ENCODE assay signal across 10 mouse cellular contexts in the genomic region with DNA sequence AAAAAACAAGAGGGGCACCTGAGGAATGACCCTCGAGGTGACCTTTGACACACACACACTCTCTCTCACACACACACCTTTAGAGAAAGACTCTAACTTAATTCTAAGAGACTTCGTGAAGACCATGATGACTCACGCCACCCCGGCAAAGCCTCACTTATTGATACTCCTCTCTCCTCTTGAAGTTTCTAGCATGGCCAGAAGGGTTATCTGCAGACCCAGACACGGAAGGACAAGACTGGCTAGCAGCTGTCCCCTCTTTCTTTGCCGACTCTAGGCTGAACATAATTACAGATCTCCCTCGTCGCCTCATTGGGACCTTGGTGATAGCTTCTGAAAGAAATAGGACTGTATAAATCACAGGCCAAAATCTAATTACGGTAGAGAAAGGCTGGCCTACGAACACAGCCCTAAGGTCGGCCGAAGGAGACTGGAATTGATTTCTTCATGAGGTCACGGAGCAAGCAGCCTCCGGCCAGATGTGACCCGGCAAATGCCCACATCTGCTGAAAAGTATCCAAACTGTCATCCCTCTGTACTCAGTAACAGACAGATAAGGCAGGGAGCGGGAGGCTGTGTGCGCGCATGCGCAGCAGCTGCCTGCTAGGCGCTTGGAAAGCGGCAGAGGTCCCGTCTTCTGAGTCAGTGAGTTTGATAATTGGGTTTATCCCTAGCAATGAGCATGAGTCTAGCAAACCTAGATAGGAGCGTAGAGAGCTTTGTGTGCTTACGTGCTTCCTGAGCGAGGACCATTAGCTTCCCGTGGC. TPM values are rescaled to one million over a fixed set of nuclear protein-coding genes. Genes with fewer than 3 reads are reported as not detected.
DNase-seq lines count a peak whose midpoint lies in the region; ATAC-seq lines count a peak whose summit lies in the region.
"Had no signal": no experiment of that assay in that cellular context is flagged by ENCODE, and none has a peak within 500 bp of the region (broad histone marks: within the 10 kb centered on the region; RNA-seq: fewer than 3 reads in every experiment).

No protein-coding gene starts in this region.

- 0 out of 2 replicates have a peak, but pooled peaks cover 6% of the 10 kb centered on the region for H3K4me1 ChIP-seq in forebrain, embryonic 14.5 days (ENCODE audit: control insufficient read depth, insufficient read depth, low read length)
- peaks cover 4% of the 10 kb centered on the region for H3K4me1 ChIP-seq in forebrain, embryonic 15.5 days
- peaks cover 10% of the 10 kb centered on the region; the same call in 1 of the 2 replicates for H3K4me1 ChIP-seq in neural tube, embryonic 15.5 days

- peak; percentile 21 for DNase-seq in forebrain, embryonic 14.5 days (ENCODE audit: low spot score)
- peak; percentile 27 for DNase-seq in neural tube, embryonic 10.5 days (ENCODE audit: extremely low spot score, low spot score)
- DNase-seq in heart, postnatal 14 days: peak; percentile 42 to 50
- DNase-seq in retina, embryonic 14.5 days (ENCODE audit: low spot score): peak; percentile 53
- no peak for DNase-seq in left cerebral cortex, adult 8-10 months (ENCODE audit: low spot score in 2 of 2)
- DNase-seq in urinary bladder, postnatal 14 days (ENCODE audit: low spot score): no peak
- DNase-seq: kidney, adult 11 months had no signal

- no peaks in the 10 kb centered on the region for H3K36me3 ChIP-seq in forebrain, embryonic 14.5 days (ENCODE audit: control insufficient read depth, insufficient read depth, low read length)
- no peaks in the 10 kb centered on the region for H3K36me3 ChIP-seq in forebrain, embryonic 15.5 days
- H3K36me3 ChIP-seq in neural tube, embryonic 15.5 days: no peaks in the 10 kb centered on the region
- H3K36me3 ChIP-seq: limb, embryonic 15.5 days had no signal

- ATAC-seq in forebrain, embryonic 14.5 days: no peak
- no peak for ATAC-seq in forebrain, embryonic 15.5 days (replicated peaks)
- ATAC-seq in neural tube, embryonic 15.5 days (ENCODE audit: low FRiP score): no peak

- 78% methylated on average over 26 of the region's 26 CpGs for WGBS in forebrain, embryonic 14.5 days
- WGBS in forebrain, embryonic 15.5 days: 80% methylated on average over 26 of the region's 26 CpGs
- WGBS in neural tube, embryonic 15.5 days: 69% methylated on average over 26 of the region's 26 CpGs

- H3K27ac ChIP-seq in forebrain, embryonic 14.5 days (ENCODE audit: low read depth, low read length): no peak overlapping the region
- H3K27ac ChIP-seq in forebrain, embryonic 15.5 days (replicated peaks): no peak overlapping the region
- H3K27ac ChIP-seq in neural tube, embryonic 15.5 days (replicated peaks): no peak overlapping the region
- H3K27ac ChIP-seq: limb, embryonic 15.5 days had no signal

- H3K9ac ChIP-seq in forebrain, embryonic 14.5 days (ENCODE audit: low read length): no peak overlapping the region
- H3K9ac ChIP-seq in forebrain, embryonic 15.5 days (replicated peaks): no peak overlapping the region
- H3K9ac ChIP-seq in neural tube, embryonic 15.5 days (replicated peaks): no peak overlapping the region
- H3K9ac ChIP-seq: limb, embryonic 15.5 days had no signal

- no peak overlapping the region for H3K4me3 ChIP-seq in forebrain, embryonic 14.5 days (ENCODE audit: low read depth, low read length)
- no peak overlapping the region for H3K4me3 ChIP-seq in forebrain, embryonic 15.5 days
- no peak overlapping the region for H3K4me3 ChIP-seq in neural tube, embryonic 15.5 days (replicated peaks)
- H3K4me3 ChIP-seq: limb, embryonic 15.5 days had no signal

- no peak overlapping the region for H3K4me2 ChIP-seq in forebrain, embryonic 14.5 days (ENCODE audit: low read length)
- H3K4me2 ChIP-seq in forebrain, embryonic 15.5 days (replicated peaks): no peak overlapping the region
- no peak overlapping the region for H3K4me2 ChIP-seq in neural tube, embryonic 15.5 days
- H3K4me2 ChIP-seq: limb, embryonic 15.5 days had no signal

- intact Hi-C loops in heart, postnatal 14 days (cut with DNase I): no loop called here

- H3K9me3 ChIP-seq in forebrain, embryonic 14.5 days (replicated peaks; ENCODE audit: control insufficient read depth, low read length): no peaks in the 10 kb centered on the region
- no peaks in the 10 kb centered on the region; the same call in 1 of the 2 replicates for H3K9me3 ChIP-seq in forebrain, embryonic 15.5 days
- no peaks in the 10 kb centered on the region for H3K9me3 ChIP-seq in neural tube, embryonic 15.5 days (replicated peaks)
- H3K9me3 ChIP-seq: limb, embryonic 15.5 days had no signal

- no peaks in the 10 kb centered on the region for H3K27me3 ChIP-seq in forebrain, embryonic 14.5 days (replicated peaks; ENCODE audit: control insufficient read depth, insufficient read depth, low read length)
- no peaks in the 10 kb centered on the region for H3K27me3 ChIP-seq in forebrain, embryonic 15.5 days
- H3K27me3 ChIP-seq in neural tube, embryonic 15.5 days (replicated peaks): no peaks in the 10 kb centered on the region

RNA-seq across cellular contexts. Expression of a gene that starts 25.7 kb away (rescaled TPM):
- 67.9 and 78.9 TPM in 2 replicates for polyA plus RNA-seq in forebrain, embryonic 14.5 days (2014; fragmentation: Nextera tagmentation; extraction: Ambion mirVana)
- 81.1 and 82.4 TPM in 2 replicates for polyA plus RNA-seq in forebrain, embryonic 15.5 days (2015; fragmentation: Nextera tagmentation; extraction: Ambion mirVana)
- 79.6 and 82.6 TPM in 2 replicates for polyA plus RNA-seq in neural tube, embryonic 15.5 days (2015; fragmentation: Nextera tagmentation; extraction: Ambion mirVana)
- 100 to 1,000 TPM in 1 of 2 experiments, 10 to 100 TPM in 1; 94.7 to 103 TPM for total RNA-seq in heart, postnatal 14 days (2021)
- total RNA-seq in left cerebral cortex, adult 8-10 months (2022): 10 to 100 TPM; 51.5 to 75.7 (median 62.5) TPM

RNA-seq across cellular contexts. Expression of a gene that starts 46.1 kb away (rescaled TPM):
- 123 and 125 TPM in 2 replicates for polyA plus RNA-seq in forebrain, embryonic 14.5 days (2014; fragmentation: Nextera tagmentation; extraction: Ambion mirVana)
- polyA plus RNA-seq in forebrain, embryonic 15.5 days (2015; fragmentation: Nextera tagmentation; extraction: Ambion mirVana): 130 and 141 TPM in 2 replicates
- 158 and 161 TPM in 2 replicates for polyA plus RNA-seq in neural tube, embryonic 15.5 days (2015; fragmentation: Nextera tagmentation; extraction: Ambion mirVana)
- 100 to 1,000 TPM; 193 to 199 TPM for total RNA-seq in heart, postnatal 14 days (2021)
- total RNA-seq in left cerebral cortex, adult 8-10 months (2022): 100 to 1,000 TPM; 236 to 263 (median 255) TPM

Comparison
In these comparisons a context has a peak if more than half of its experiments do, and no peak if none do; other contexts are left out.
1. DNase-seq: peak in forebrain, embryonic 14.5 days (single experiment), neural tube, embryonic 10.5 days (single experiment), heart, postnatal 14 days (2 of 2) and retina, embryonic 14.5 days (single experiment); none in left cerebral cortex, adult 8-10 months (0 of 2) and urinary bladder, postnatal 14 days (single experiment).